11 mouse cellular contexts compared by ENCODE assay signal in genomic region chr7:113270551-113270950, GRCm38 (mm10).
DNase-seq lines count a peak whose midpoint lies in the region; ATAC-seq lines count a peak whose summit lies in the region.
"Had no signal": no experiment of that assay in that cellular context is flagged by ENCODE, and none has a peak within 500 bp of the region (broad histone marks: within the 10 kb centered on the region; RNA-seq: fewer than 3 reads in every experiment).

No protein-coding gene starts in this region.

- H3K9me3 ChIP-seq in hindbrain, embryonic 14.5 days (ENCODE audit: control insufficient read depth, low read length): no peaks in the 10 kb centered on the region
- H3K9me3 ChIP-seq in hindbrain, embryonic 10.5 days: no peaks in the 10 kb centered on the region
- H3K9me3 ChIP-seq: stomach, embryonic 15.5 days had no signal

- ATAC-seq in hindbrain, embryonic 14.5 days (ENCODE audit: low FRiP score): no peak

- peak; percentile 38 for DNase-seq in hindbrain, embryonic 14.5 days (ENCODE audit: low spot score)
- DNase-seq in hindbrain, embryonic 10.5 days (ENCODE audit: low spot score): no peak
- peak; percentile 68 for DNase-seq in retina, postnatal 1 day
- no peak for DNase-seq in retina, embryonic 14.5 days (ENCODE audit: low spot score)
- peak; percentile 97 for DNase-seq in cerebellum, postnatal 10 days
- peak; percentile 54 for DNase-seq in testis, postnatal 10 days (ENCODE audit: low spot score)
- no peak for DNase-seq in frontal cortex, postnatal 14 days (ENCODE audit: low spot score in 2 of 2)

- no peak overlapping the region for H3K4me2 ChIP-seq in hindbrain, embryonic 14.5 days (replicated peaks)
- H3K4me2 ChIP-seq: liver, embryonic 11.5 days; stomach, embryonic 15.5 days had no signal

- H3K36me3 ChIP-seq in hindbrain, embryonic 14.5 days (replicated peaks; ENCODE audit: control insufficient read depth, insufficient read depth): no peaks in the 10 kb centered on the region
- H3K36me3 ChIP-seq in hindbrain, embryonic 10.5 days: no peaks in the 10 kb centered on the region
- H3K36me3 ChIP-seq: stomach, embryonic 15.5 days had no signal

- no peak overlapping the region for H3K4me3 ChIP-seq in hindbrain, embryonic 14.5 days (replicated peaks; ENCODE audit: low read length)
- H3K4me3 ChIP-seq in hindbrain, embryonic 10.5 days: no peak overlapping the region
- H3K4me3 ChIP-seq: myocyte; stomach, embryonic 15.5 days had no signal

- H3K9ac ChIP-seq in hindbrain, embryonic 14.5 days: no peak overlapping the region
- H3K9ac ChIP-seq: stomach, embryonic 15.5 days had no signal

- 0 out of 2 replicates have a peak, but pooled peaks cover 9% of the 10 kb centered on the region for H3K4me1 ChIP-seq in hindbrain, embryonic 14.5 days (replicated peaks; ENCODE audit: control insufficient read depth, insufficient read depth, low read length)
- peaks cover 6% of the 10 kb centered on the region for H3K4me1 ChIP-seq in hindbrain, embryonic 10.5 days (replicated peaks)

- H3K27ac ChIP-seq in hindbrain, embryonic 14.5 days: no peak overlapping the region
- H3K27ac ChIP-seq in hindbrain, embryonic 10.5 days: no peak overlapping the region
- H3K27ac ChIP-seq: kidney, postnatal 0 days; stomach, embryonic 15.5 days had no signal

- no peaks in the 10 kb centered on the region for H3K27me3 ChIP-seq in hindbrain, embryonic 14.5 days (ENCODE audit: control insufficient read depth, insufficient read depth, low read length)
- no peaks in the 10 kb centered on the region for H3K27me3 ChIP-seq in hindbrain, embryonic 10.5 days (ENCODE audit: insufficient read depth, poor library complexity, severe bottlenecking)
- H3K27me3 ChIP-seq: stomach, embryonic 15.5 days had no signal

- WGBS in hindbrain, embryonic 14.5 days: 63% methylated on average over 10 of the region's 10 CpGs
- WGBS in hindbrain, embryonic 10.5 days: 87% methylated on average over 10 of the region's 10 CpGs

Comparison
In these comparisons a context has a peak if more than half of its experiments do, and no peak if none do; other contexts are left out.
1. DNase-seq: peak in hindbrain, embryonic 14.5 days (single experiment), retina, postnatal 1 day (single experiment), cerebellum, postnatal 10 days (2 of 2) and testis, postnatal 10 days (single experiment); none in hindbrain, embryonic 10.5 days (single experiment), retina, embryonic 14.5 days (single experiment) and frontal cortex, postnatal 14 days (0 of 2).